Mouse (Mus musculus) heart, adult 2 months (tissue): ENCODE results near the gene B430306N03Rik.

Experiments
- CTCF ChIP-seq: fragments of 200-600 bp; IDR thresholded peaks from 2 replicates; pipeline ENCODE4 v1.8.1; 2022; ENCODE audit warnings: antibody characterized with exemption, mild to moderate bottlenecking, moderate library complexity
- EP300 ChIP-seq: fragments of 200-500 bp; IDR thresholded peaks from 2 replicates; pipeline ENCODE4 v1.6.1; 2011; ENCODE audit warnings: low read depth, low read length, control low read depth; ENCODE audit not compliant: insufficient read depth
- POLR2A ChIP-seq: fragments of 200-500 bp; IDR thresholded peaks from 2 replicates; pipeline ENCODE4 v1.6.1; 2011; ENCODE audit warnings: mild to moderate bottlenecking, low read depth, low read length, control low read depth; ENCODE audit not compliant: insufficient read depth

- no peak for TF ChIP-seq CTCF
- no peak for TF ChIP-seq POLR2A
- TF ChIP-seq EP300: no peak
Measured at GRCm38 (mm10) chr17:48362966-48363365, 47.0 kb downstream of the B430306N03Rik start.
